Mouse (Mus musculus) ovary, postnatal 36 days (tissue): ENCODE results near the gene Rpf1.

Experiments used
- DNase-seq: peaks from one replicate; pipeline ENCODE4 v3.0.0; 2022; ENCODE audit warnings: low spot score, mixed read lengths

Gene Rpf1

GRCm38 (mm10) chr3:146500003-146500809 is 21.0 kb downstream of the Rpf1 start:
- peak; percentile 66 for DNase-seq

DNA sequence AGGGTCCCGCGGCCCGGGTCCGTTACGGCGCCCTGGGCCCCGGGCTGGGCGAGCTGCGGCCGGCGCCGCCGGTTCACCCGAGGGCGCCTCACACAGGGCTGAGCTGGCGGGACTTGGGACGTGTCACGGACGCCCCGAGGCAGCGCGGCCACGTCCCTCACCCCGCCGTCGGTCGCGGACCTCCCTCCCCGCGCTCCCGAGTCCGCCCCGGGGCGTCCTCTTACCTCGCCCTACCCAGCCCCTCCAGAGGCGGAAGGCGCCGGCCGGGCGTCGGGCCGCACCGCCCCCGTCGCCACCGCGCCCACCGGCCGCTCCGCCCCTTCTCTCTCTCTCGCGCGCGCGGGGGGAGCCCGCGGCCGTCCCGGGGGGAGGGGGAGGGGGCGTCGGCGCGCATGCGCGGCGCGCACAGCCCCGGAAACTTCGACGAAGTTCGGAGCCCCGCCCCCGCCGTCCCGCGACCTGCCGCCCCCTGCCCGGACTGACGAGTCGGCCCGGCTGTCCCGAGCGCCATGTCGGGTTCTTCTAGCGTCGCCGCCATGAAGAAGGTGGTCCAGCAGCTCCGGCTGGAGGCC is 21.7 kb downstream of the Rpf1 start, which contains the start of the genes Spata1 and Gng5:
Spata1 (minus strand) TSS at position 323 of the 572 bp plus-strand sequence.
Gng5 (plus strand) TSS at position 377 of the 572 bp plus-strand sequence.
- DNase-seq: peak; percentile 92

GRCm38 (mm10) chr3:146498989-146499388 is 22.2 kb downstream of the Rpf1 start:
- DNase-seq: no peak

DNA sequence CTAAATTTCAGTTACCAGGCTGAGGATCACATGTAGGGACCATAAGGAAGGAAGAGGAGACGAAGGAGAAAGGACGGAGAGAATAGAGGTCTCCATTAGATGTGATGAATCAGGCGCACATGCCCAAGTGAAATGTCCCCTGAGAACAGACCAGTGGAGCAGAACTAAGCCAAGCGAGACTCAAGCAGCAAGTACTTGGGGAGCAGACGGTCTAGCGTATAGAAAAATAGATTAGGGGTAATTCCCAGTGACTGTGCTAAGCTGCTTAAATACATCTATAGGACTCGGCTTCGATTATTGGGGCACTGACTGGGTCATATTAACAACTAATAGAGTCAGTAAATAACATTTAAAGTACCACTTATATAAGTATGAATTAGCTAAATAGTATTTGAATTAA is 26.3 kb downstream of the Rpf1 start:
- no peak for DNase-seq

GRCm38 (mm10) chr3:146486464-146486863 is 34.8 kb downstream of the Rpf1 start:
- DNase-seq: no peak

- no peak for DNase-seq
These were observed 39.2 kb downstream of the Rpf1 start for GRCm38 (mm10) chr3:146482044-146482443.

DNA sequence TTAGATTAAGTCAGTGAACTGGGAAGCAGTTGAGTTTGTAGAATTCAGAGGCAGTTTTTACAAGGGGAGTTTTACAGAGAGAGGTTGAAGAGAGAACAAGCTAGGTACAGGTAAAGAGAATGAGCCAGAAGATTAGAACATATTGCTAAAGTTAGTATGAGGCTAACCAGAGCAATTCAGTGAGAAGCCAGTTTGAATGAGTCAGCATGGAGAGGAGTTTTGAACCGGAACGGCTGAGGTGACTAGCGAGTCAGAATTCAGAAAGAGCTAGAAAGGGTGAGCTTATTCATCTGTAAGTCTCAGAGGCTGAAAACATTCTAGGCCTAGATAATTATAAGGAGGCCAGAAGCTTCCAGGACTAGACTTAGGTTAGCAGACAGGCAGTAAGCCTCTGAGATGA is 46.8 kb downstream of the Rpf1 start:
- DNase-seq: no peak

DNA sequence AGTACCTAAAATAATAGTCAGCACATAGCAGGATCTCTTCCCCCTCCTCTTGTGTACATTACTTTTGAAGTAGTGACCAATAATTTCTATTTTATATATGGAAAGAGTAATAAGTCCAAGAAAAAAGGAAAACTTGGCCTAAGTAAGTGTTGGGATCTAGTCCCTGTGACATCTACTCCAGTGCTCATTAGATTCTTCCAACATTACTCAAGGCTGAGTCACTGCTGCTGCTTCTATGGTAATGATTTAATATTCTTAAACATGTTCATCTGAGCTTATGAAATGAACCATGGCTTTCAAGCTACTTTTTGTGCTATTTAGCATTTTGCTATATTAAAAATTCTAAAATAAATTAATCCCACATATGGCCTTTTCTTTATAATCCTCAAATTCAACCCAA is 47.5 kb downstream of the Rpf1 start:
- no peak for DNase-seq

GRCm38 (mm10) chr3:146472657-146473056 is 48.6 kb downstream of the Rpf1 start:
- no peak for DNase-seq

GRCm38 (mm10) chr3:146469226-146469625 is 52.0 kb downstream of the Rpf1 start:
- no peak for DNase-seq

GRCm38 (mm10) chr3:146462939-146463338 is 58.3 kb downstream of the Rpf1 start:
- no peak for DNase-seq
